Mouse (Mus musculus) hindbrain, embryonic 11.5 days (tissue): ENCODE data around the gene Cnfn. TPM values are rescaled to one million over a fixed set of nuclear protein-coding genes. Genes with fewer than 3 reads are reported as not detected.

ENCODE experiments used
- ATAC-seq: fragments of 200-750 bp; cut with Nextera tagmentation; 2 replicates; pipeline ENCODE4 v1.8.0; 2017; ENCODE audit warnings: mild to moderate bottlenecking, moderate TSS enrichment, moderate library complexity; ENCODE audit not compliant: low FRiP score
- DNase-seq: peaks from one replicate; pipeline ENCODE4 v3.0.0-alpha.2; 2015; ENCODE audit warnings: low spot score
- H3K27ac ChIP-seq: fragments of 300-500 bp; sonication (generic); 2 replicates; pipeline ENCODE4 v1.5.1; 2014; ENCODE audit warnings: mild to moderate bottlenecking, low read depth, low read length
- H3K27me3 ChIP-seq: fragments of 300-500 bp; sonication (generic); 2 replicates; pipeline ENCODE4 v1.6.1; 2014; ENCODE audit warnings: mild to moderate bottlenecking, low read length, moderate library complexity, mixed read lengths; ENCODE audit not compliant: control insufficient read depth, insufficient read depth
- H3K36me3 ChIP-seq: fragments of 300-500 bp; sonication (generic); 2 replicates; pipeline ENCODE4 v1.6.1; 2014; ENCODE audit warnings: mild to moderate bottlenecking, low read length, moderate library complexity, mixed read lengths; ENCODE audit not compliant: control insufficient read depth, insufficient read depth
- H3K4me1 ChIP-seq: fragments of 300-500 bp; sonication (generic); replicated peaks from 2 replicates; pipeline ENCODE4 v1.6.1; 2014; ENCODE audit warnings: low read length, mixed read lengths; ENCODE audit not compliant: control insufficient read depth, insufficient read depth
- H3K4me2 ChIP-seq: fragments of 300-500 bp; sonication (generic); replicated peaks from 2 replicates; pipeline ENCODE4 v1.6.1; 2014; ENCODE audit warnings: mild to moderate bottlenecking, low read depth, low read length
- H3K4me3 ChIP-seq: fragments of 300-500 bp; sonication (generic); 2 replicates; pipeline ENCODE4 v1.5.1; 2014; ENCODE audit warnings: low read depth, low read length
- H3K9ac ChIP-seq: fragments of 300-500 bp; sonication (generic); 2 replicates; pipeline ENCODE4 v1.6.1; 2014; ENCODE audit warnings: low read depth, low read length
- H3K9me3 ChIP-seq: fragments of 300-500 bp; sonication (generic); 2 replicates; pipeline ENCODE4 v1.6.1; 2016; ENCODE audit warnings: low read length; ENCODE audit not compliant: control insufficient read depth
- WGBS: fragments of 180-500 bp; shearing (Covaris S2); extraction: QIAGEN DNeasy Blood & Tissue Kit; methylation state at CpG from one replicate; pipeline ENCODE4 v1.1.7; 2014; 5-methylcytosine and 5-hydroxymethylcytosine counted together
- polyA plus RNA-seq: library from polyadenylated mRNA; unstranded; fragments of >200 nt; fragmentation: Nextera tagmentation; extraction: Ambion mirVana; gene quantifications from 2 replicates; pipeline ENCODE4 v1.2.1, GENCODE M21; 2014

Cnfn gene
- polyA plus RNA-seq: not detected in 2 replicates

- Histone ChIP-seq H3K27me3 (peaks cover 23% of the 10 kb centered on the region), H3K4me2 (no peak within 1 kb of the TSS), H3K4me3 (no peak within 1 kb of the TSS), H3K9ac (no peak within 1 kb of the TSS), H3K36me3 (no peaks in the 10 kb centered on the region), H3K4me1 (peaks cover 17% of the 10 kb centered on the region; the same call in 1 of the 2 replicates), H3K9me3 (no peaks in the 10 kb centered on the region), H3K27ac (no peak within 1 kb of the TSS)
- no peak for DNase-seq
- 50% methylated on average over 12 of the region's 12 CpGs for WGBS
- no peak for ATAC-seq
Observed at GRCm38 (mm10) chr7:25369058-25369749, at the start of gene Cnfn. Cnfn (minus strand) TSS chr7:25369724.

DNA sequence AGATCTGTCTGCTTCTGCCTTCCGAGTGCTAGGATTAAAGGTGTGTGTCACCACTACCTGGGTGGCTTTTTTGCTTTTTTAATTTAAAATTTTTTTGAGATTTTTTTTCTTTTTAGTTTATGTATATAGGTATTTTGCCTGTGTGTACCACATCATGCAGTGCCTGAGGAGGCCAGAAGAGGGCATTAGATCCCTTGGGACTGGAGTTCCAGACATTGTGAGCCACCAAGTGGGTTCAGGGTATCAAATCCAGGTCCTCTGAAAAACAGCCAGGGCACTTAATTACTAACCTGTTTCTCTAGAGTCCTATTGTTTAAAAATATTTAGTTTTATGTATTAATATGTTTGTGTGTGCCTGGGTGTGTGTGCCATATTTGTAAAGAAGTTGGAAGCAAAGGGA lies 48.1 kb upstream of the Cnfn start:
- ATAC-seq (no peak), DNase-seq (peak; percentile 45)
- Histone ChIP-seq H3K4me3 (no peak overlapping the region), H3K9me3 (no peaks in the 10 kb centered on the region), H3K9ac (no peak overlapping the region), H3K4me2 (no peak overlapping the region), H3K36me3 (no peaks in the 10 kb centered on the region), H3K27ac (no peak overlapping the region), H3K4me1 (no peaks in the 10 kb centered on the region), H3K27me3 (no peaks in the 10 kb centered on the region; the same call in 1 of the 2 replicates)
- WGBS: 87% methylated on average over 1 of the region's 1 CpGs

DNA sequence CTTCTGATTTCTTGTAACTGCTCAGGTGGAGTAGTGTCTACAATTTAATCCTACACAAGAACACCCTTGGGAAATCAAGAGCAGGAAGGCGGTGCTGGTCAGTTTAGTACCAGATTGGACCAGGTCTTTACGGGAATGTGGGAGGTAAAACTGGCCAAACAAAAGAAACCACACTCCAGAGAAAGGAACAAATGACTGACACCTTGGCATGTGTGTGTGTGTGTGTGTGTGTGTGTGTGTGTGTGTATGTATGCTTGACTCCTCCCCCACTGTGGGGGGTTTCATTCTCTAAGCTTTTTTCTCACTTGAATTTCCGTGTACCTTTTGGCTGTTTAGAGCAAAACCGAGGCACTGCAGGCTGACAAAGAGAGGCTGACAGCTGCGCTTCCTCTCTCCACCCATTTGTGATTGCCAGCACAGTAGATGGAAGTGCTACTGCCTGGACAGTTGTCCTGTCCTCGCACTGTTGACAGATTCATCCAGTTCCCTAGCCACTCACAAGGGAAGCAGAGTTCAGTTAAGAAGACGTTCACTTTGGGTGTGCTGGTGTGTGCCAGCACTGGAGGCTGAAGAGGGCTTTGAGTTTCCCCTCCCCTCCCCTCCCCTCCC lies 43.4 kb upstream of the Cnfn start, which contains the start of gene Cxcl17:
Gene Cxcl17, minus strand, starts transcription at position 54 of the 609 bp plus-strand sequence.
- Histone ChIP-seq H3K27me3 (no peaks in the 10 kb centered on the region), H3K4me1 (no peaks in the 10 kb centered on the region), H3K36me3 (no peaks in the 10 kb centered on the region), H3K4me3 (no peak within 1 kb of the TSS), H3K9ac (no peak within 1 kb of the TSS), H3K27ac (no peak within 1 kb of the TSS), H3K4me2 (no peak within 1 kb of the TSS), H3K9me3 (no peaks in the 10 kb centered on the region)
- 42% methylated on average over 7 of the region's 7 CpGs for WGBS
- ATAC-seq (no peak), DNase-seq (no peak)

- WGBS: 89% methylated on average over 3 of the region's 3 CpGs
- Histone ChIP-seq H3K27me3 (no peaks in the 10 kb centered on the region), H3K9ac (no peak overlapping the region), H3K36me3 (no peaks in the 10 kb centered on the region), H3K4me1 (no peaks in the 10 kb centered on the region), H3K27ac (no peak overlapping the region), H3K9me3 (no peaks in the 10 kb centered on the region), H3K4me2 (no peak overlapping the region), H3K4me3 (no peak overlapping the region)
- DNase-seq (no peak), ATAC-seq (no peak)
Observed at GRCm38 (mm10) chr7:25411861-25412260, 42.3 kb upstream of the Cnfn start.

GRCm38 (mm10) chr7:25410969-25411615 lies 41.6 kb upstream of the Cnfn start:
- Histone ChIP-seq H3K9ac (no peak overlapping the region), H3K9me3 (no peaks in the 10 kb centered on the region), H3K27ac (no peak overlapping the region), H3K4me2 (no peak overlapping the region), H3K36me3 (no peaks in the 10 kb centered on the region), H3K4me1 (no peaks in the 10 kb centered on the region), H3K4me3 (no peak overlapping the region), H3K27me3 (no peaks in the 10 kb centered on the region)
- no peak for ATAC-seq
- no peak for DNase-seq
- 69% methylated on average over 1 of the region's 1 CpGs for WGBS

- no peak overlapping the region for H3K4me2 ChIP-seq
- no peak for ATAC-seq
- no peaks in the 10 kb centered on the region for H3K36me3 ChIP-seq
- H3K27me3 ChIP-seq: no peaks in the 10 kb centered on the region
- H3K9me3 ChIP-seq: no peaks in the 10 kb centered on the region
- 46% methylated on average over 4 of the region's 4 CpGs for WGBS
- no peaks in the 10 kb centered on the region for H3K4me1 ChIP-seq
- peak; percentile 39 for DNase-seq
- no peak overlapping the region for H3K27ac ChIP-seq
- no peak overlapping the region for H3K9ac ChIP-seq
- H3K4me3 ChIP-seq: no peak overlapping the region
Observed at GRCm38 (mm10) chr7:25409114-25409760, 39.7 kb upstream of the Cnfn start.

DNA sequence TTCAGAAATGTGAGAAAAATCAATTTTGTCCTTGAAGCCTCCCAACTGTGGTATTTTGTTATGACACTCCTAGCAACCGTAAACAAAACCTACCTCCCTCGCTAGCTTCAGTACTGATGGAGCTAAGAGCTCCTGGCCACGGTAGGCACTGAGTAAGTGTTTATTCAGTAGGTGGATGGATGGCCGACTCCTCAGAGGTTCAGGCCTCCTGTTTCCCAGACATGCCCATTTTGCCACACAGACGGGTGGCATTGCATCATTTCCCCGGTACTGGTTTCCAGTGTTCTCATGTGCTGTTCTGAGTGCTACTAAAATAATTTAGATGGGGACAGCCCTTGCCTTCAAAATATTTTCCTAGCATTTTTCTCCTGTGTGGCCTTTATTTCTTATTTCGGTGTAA lies 36.9 kb upstream of the Cnfn start:
- no peak overlapping the region for H3K9ac ChIP-seq
- no peak overlapping the region for H3K4me3 ChIP-seq
- H3K27ac ChIP-seq: no peak overlapping the region
- no peaks in the 10 kb centered on the region for H3K9me3 ChIP-seq
- 82% methylated on average over 7 of the region's 7 CpGs for WGBS
- no peak for ATAC-seq
- no peaks in the 10 kb centered on the region for H3K4me1 ChIP-seq
- DNase-seq: no peak
- H3K36me3 ChIP-seq: no peaks in the 10 kb centered on the region
- no peaks in the 10 kb centered on the region for H3K27me3 ChIP-seq
- H3K4me2 ChIP-seq: no peak overlapping the region

DNA sequence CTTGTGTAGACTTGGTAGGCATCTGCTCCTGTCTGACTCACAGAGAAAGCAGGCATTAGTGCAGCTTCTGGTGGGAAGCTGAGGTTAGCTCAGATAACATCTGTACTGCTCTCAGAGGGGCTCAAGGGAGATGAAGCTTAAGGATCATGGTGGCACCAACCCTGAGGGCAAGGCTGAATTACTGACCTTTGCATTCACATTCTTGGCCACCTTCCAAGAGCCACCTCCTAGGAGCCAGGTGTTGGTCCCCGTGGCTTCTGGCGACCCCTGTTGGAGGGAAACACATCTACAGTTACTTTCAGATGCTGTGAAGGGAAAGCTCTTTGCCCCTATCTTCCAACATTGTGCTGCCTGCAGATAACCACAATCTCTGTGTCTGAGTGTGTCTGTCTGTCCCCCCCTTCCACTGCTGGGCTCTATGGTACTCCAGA lies 33.2 kb upstream of the Cnfn start:
- peak; percentile 55 for DNase-seq
- Histone ChIP-seq H3K4me1 (no peaks in the 10 kb centered on the region), H3K27ac (no peak overlapping the region), H3K27me3 (no peaks in the 10 kb centered on the region), H3K4me3 (no peak overlapping the region), H3K36me3 (no peaks in the 10 kb centered on the region), H3K9ac (no peak overlapping the region), H3K4me2 (no peak overlapping the region), H3K9me3 (no peaks in the 10 kb centered on the region)
- ATAC-seq: no peak
- 0% methylated on average over 2 of the region's 2 CpGs for WGBS
